Mouse (Mus musculus) layer of hippocampus, adult 9-10 months (tissue): ENCODE measurements around the gene Numa1.
"Not testable (repeated sequence)": the region's sequence is repeated elsewhere in the genome, so short reads cannot be mapped to it uniquely, and the experiment has no call there.

Source experiments
- DNase-seq: peaks from one replicate; pipeline ENCODE4 v3.0.0; 2022; ENCODE audit warnings: low spot score

The Numa1 gene

GRCm38 (mm10) chr7:101985081-101985480 is 51.2 kb downstream of the Numa1 start:
- DNase-seq: no peak

GRCm38 (mm10) chr7:101994241-101994640 is 60.3 kb downstream of the Numa1 start:
- no peak for DNase-seq

DNA sequence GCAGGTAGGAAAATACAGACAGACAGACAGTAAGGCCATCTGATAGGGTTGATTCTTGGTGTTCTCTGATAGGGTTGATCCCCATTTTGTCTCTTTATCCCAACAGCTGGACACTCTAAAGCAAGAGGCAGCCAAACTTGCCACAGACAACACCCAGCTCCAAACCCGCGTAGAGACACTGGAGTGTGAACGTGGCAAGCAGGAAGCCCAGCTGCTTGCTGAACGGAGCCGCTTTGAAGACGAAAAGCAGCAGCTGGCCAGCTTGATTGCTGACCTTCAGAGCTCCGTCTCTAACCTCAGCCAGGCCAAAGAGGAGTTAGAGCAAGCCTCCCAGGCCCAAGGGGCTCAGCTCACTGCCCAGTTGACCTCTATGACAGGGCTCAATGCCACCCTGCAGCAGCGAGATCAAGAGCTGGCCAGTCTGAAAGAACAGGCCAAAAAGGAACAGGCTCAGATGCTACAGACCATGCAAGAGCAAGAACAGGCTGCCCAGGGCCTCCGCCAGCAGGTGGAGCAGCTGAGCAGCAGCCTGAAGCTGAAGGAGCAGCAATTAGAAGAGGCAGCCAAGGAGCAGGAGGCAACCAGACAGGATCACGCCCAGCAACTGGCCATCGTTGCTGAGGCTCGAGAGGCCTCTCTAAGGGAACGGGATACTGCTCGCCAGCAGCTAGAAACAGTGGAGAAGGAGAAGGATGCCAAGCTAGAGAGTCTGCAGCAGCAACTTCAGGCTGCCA is 64.5 kb downstream of the Numa1 start:
- DNase-seq: peak; percentile 77

DNA sequence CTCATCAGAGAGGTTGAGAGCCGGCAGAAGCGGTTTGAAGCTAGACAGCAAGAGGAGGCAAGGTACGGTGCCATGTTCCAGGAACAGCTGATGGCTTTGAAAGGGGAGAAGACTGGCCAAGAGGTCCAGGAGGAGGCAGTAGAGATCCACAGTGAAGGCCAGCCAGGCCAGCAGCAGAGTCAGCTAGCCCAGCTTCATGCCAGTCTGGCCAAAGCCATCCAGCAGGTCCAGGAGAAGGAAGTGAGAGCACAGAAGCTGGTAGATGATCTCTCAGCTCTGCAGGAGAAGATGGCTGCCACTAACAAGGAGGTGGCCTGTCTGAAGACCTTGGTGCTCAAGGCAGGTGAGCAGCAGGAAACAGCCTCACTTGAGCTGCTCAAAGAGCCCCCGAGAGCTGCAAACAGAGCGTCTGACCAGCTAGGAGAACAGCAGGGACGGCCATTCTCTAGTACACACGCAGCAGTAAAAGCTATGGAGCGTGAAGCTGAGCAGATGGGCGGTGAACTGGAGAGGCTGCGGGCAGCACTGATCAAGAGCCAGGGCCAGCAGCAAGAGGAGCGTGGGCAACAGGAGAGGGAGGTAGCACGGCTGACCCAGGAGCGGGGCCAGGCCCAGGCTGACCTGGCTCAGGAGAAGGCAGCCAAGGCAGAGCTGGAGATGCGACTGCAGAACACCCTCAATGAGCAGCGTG is 65.7 kb downstream of the Numa1 start:
- DNase-seq: no peak

- DNase-seq: no peak
Observed at GRCm38 (mm10) chr7:102000296-102000695, 66.4 kb downstream of the Numa1 start.

DNA sequence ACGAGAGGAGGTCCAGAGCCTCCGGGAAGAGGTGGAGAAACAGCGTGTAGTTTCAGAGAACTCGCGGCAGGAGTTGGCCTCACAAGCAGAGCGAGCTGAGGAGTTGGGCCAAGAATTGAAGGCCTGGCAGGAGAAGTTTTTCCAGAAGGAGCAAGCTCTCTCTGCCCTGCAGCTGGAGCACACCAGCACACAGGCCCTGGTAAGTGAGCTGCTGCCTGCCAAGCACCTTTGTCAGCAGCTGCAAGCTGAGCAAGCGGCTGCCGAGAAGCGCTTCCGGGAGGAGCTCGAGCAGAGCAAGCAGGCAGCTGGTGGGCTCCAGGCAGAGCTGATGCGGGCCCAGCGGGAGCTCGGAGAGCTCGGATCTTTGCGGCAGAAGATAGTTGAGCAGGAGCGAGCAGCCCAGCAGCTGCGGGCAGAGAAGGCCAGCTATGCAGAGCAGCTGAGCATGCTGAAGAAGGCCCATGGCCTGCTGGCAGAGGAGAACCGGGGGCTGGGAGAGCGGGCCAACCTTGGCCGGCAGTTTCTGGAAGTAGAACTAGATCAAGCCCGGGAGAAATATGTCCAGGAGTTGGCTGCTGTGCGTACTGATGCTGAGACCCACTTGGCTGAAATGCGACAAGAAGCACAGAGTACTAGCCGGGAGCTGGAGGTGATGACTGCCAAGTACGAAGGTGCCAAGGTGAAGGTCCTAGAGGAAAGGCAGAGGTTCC is 67.2 kb downstream of the Numa1 start:
- no peak for DNase-seq

DNA sequence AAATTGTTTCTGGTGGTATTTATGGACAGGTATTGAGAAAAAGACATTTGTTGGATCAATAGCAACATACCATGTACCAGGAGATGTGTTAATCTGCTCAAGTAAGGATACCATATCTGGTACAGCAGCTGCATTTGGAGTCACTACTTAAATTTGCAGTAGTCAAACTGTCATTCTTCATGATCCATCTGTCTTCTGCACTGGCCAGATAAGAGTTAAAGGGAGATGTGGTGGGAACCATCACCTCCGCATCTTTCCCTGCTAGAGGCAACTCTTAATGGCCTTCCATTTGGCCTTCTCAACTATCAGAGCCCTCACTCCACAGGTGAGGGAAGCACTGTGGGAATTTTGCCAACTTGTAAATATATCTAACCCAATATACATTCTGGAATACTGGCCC is 72.6 kb downstream of the Numa1 start:
- DNase-seq: no peak

DNA sequence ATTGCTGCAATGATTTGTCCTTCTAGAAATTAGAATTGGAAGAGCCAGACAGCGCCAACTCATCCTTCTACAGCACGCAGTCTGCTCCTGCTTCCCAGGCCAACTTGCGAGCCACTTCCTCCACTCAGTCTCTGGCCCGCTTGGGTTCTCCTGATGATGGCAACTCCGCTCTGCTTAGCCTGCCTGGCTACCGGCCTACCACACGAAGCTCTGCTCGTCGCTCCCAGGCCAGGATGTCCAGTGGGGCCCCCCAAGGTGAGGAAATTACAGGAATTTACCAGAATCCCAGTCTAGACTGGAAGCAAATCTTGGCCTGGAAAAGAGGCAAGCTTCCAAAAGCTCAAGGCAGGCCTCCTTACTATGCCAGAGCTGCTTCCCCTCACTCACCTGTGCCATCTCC is 77.9 kb downstream of the Numa1 start:
- no peak for DNase-seq

DNA sequence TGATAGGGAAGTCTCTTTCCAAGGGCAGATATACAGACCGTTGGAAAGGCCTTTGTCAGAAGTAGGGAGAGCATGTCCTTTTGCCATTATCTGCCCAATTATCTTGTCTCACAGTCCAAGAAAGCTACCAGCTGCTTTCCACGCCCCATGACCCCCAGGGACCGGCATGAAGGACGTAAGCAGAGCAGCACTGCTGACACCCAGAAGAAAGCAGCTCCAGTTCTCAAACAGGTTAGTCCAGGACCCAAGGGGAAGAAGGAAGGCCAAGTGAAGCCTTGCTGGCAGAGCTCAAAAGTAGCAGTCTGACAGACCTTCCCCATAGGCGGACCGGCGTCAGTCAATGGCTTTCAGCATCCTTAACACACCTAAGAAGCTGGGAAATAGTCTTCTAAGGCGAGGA is 79.5 kb downstream of the Numa1 start:
- no peak for DNase-seq

GRCm38 (mm10) chr7:102014995-102015394 is 81.1 kb downstream of the Numa1 start:
- no peak for DNase-seq

- no peak for DNase-seq
Observed at GRCm38 (mm10) chr7:102016936-102017335, 83.0 kb downstream of the Numa1 start.

GRCm38 (mm10) chr7:102017452-102017851 is 83.5 kb downstream of the Numa1 start:
- no peak for DNase-seq

DNA sequence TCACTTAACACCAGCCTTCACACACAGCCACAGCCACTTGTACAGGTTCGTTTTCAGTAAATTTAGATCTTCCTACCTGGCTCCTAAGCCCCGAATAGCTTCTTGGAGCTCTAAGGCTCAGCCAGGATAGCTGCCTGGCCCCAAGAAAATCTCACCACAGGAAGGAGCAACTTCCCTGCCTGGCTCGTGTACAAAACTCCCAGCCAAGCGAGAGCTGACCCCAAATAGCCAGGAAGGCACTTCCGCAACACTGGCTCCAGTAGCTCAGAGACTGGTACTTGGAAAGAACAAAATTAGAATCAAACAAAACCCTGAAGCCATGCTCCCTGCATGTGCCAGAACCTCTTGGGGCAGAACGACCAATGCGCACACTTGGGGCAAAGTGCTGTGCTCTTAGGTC is 84.1 kb downstream of the Numa1 start:
- DNase-seq: no peak

DNA sequence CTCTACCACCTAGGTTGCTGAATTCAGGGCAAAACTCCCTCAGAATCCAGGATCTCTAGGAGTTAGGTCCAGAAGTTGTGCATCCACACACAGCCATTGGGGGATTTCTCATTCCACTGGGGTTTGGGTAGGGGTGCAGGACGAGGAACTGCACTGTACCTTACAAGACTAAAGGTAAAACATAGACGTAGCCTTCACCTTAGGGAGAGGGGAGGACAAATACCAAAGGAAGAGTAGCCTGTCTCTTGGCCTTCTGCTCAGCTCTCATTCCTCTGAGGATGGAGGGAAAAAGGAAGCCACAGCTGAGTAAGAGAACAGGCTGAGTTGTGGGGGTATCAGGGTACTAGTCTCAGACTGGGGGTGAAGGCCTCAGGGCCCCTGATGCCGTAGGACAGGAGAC is 84.7 kb downstream of the Numa1 start, which contains the start of gene Il18bp:
Gene Il18bp (minus strand): TSS at position 101 of the 400 bp plus-strand sequence.
- no peak for DNase-seq

DNA sequence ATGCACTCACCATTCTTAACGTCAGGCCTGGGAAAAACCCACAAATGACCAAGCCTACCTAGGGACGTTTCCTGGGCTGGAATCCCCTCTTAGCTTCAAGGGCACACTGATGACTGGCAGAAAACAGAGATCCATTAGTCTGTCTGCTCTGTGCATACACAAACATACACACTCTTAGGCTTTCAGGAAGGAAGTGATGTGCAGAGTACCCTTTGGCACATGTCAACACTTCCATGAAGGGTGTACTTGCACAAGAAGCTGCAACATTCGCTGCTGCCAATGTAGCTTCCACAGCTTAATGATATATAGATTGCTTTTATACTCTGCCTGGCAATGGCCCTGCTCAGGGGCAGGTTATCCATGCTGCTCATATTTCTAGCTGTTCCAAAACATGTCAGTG is 85.5 kb downstream of the Numa1 start:
- DNase-seq: no peak

DNA sequence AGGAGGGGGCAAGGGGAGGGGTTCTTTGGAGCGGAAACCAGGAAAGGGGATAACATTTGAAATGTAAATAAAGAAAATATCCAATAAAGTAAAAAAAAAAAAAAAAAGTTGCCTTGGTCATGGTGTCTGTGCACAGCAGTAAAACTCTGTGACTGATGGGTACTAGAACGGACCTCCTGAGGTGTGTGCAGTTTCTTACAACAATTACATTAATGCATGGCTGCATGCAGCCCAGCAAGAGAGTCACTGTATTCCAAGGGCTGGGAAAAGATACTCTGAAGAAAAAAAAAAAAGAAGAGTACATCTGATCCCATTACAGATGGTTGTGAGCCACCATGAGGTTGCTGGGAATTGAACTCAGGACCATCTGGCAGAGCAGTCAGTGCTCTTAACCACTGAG is 87.0 kb downstream of the Numa1 start:
- not testable (repeated sequence) for DNase-seq

DNA sequence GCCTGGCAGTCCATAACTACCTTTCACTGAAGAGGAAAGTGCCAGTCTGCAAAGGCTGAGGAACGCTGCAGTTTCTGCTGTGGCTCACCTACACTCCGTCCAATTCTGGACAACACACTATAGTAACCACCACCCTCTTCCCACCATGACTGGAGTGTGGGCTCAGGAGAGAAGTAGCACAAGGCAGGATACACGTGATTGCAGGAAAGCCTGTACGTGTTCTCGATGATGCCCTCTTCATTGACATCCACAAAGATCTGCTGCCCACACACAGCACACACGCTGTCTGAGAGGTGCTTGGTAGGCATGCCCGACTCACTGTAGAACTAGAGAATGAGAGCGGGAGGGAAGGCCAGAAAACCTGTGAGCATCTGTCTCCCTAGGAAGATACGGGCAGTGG is 89.9 kb downstream of the Numa1 start:
- DNase-seq: no peak

GRCm38 (mm10) chr7:102025187-102026119 is 91.5 kb downstream of the Numa1 start:
- no peak for DNase-seq

- DNase-seq: no peak
Observed at GRCm38 (mm10) chr7:102034904-102035303, 101.0 kb downstream of the Numa1 start.

GRCm38 (mm10) chr7:102035534-102035933 is 101.6 kb downstream of the Numa1 start:
- DNase-seq: no peak

DNA sequence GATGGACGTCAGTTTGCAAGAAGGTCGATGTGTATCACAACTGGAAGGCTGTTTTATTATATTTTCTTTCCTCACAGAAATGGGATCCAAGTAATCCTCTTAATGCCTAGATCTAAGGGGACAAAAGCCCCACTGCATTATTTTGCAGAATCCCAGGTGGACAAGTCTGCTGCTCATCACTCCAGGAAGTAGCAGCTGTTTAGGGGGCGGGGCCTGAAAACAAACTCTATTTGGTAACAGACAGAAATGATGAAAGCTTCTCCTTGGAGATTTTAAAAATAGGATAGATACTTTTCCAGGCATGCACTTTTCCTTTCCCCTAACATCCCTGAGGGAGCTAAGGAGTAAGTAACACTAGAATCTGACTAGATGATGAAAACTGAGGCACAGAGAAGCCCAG is 103.4 kb downstream of the Numa1 start:
- no peak for DNase-seq

GRCm38 (mm10) chr7:102042314-102042713 is 108.4 kb downstream of the Numa1 start:
- no peak for DNase-seq
